Mouse (Mus musculus): ENCODE results near the gene Tppp2. TPM values are rescaled to one million over a fixed set of nuclear protein-coding genes. Genes with fewer than 3 reads are reported as not detected.

Tppp2 gene
- total and polyA plus RNA-seq, 3 experiments, result not detected

- no peak for TF ChIP-seq CHD2 (IDR thresholded peaks at IDR 0.05; ENCODE audit: low read length)
- no peak for TF ChIP-seq ELF1 (IDR thresholded peaks at IDR 0.05; ENCODE audit: low read depth, low read length)
- TF ChIP-seq IRF4 (IDR thresholded peaks at IDR 0.05; ENCODE audit: low read depth, low read length), result no peak
- peak; percentile 7; the same call in 1 of the 2 replicates for TF ChIP-seq BHLHE40 (IDR thresholded peaks at IDR 0.05; ENCODE audit: low read depth, low read length)
Observed at GRCm38 (mm10) chr14:51884031-51884544, 34.1 kb upstream of the Tppp2 start (continued).

- H3K4me2 ChIP-seq (ENCODE audit: insufficient read depth, low read depth, poor library complexity, severe bottlenecking), result peak within 1 kb of the TSS; percentile 94
- H3K9me3 ChIP-seq (replicated peaks; ENCODE audit: low read length), result no peaks in the 10 kb centered on the region
- peaks cover 13% of the 10 kb centered on the region for H3K79me2 ChIP-seq (replicated peaks; ENCODE audit: control insufficient read depth, extremely low read depth, insufficient read depth, poor library complexity, severe bottlenecking)
- H3K36me3 ChIP-seq (replicated peaks in 1 of 2; ENCODE audit: control insufficient read depth in 1 of 2, insufficient read depth in 1 of 2, low read length in 1 of 2), result peaks cover 24 to 36% of the 10 kb centered on the region in 2 experiments
- in situ Hi-C loops (cut with MboI; ENCODE audit: low pct_ligation_motif_present, low pct_unique_long_range_greater_than_20kb, low sequenced_read_pairs), result no loop called here
- peak within 1 kb of the TSS; percentile 27; the same call in 1 of the 2 replicates for H3K27ac ChIP-seq (ENCODE audit: insufficient read depth, low read depth)
- TF ChIP-seq JUND (conservative IDR thresholded peaks at IDR 0.05; ENCODE audit: low read depth, low read length) (no peak), SIN3A (IDR thresholded peaks at IDR 0.05; ENCODE audit: low read length) (peak; percentile 79), ZNF384 (IDR thresholded peaks at IDR 0.05; ENCODE audit: low read depth, low read length) (no peak), ETS1 (conservative IDR thresholded peaks at IDR 0.05; ENCODE audit: low read depth, low read length) (no peak), E2F4 (IDR thresholded peaks at IDR 0.05; ENCODE audit: insufficient replicate concordance, low read depth, low read length) (no peak), MEF2A (IDR thresholded peaks at IDR 0.05; ENCODE audit: borderline replicate concordance, low read depth, low read length) (peak; percentile 40; the same call in 1 of the 2 replicates), MXI1 (IDR thresholded peaks at IDR 0.05; ENCODE audit: low read depth, low read length) (peak; percentile 76; the same call in 1 of the 2 replicates), POLR2AphosphoS2 (IDR thresholded peaks at IDR 0.05; ENCODE audit: low read depth, low read length) (0 out of 2 replicates have a peak, but pooled peaks have one; percentile 41), KAT2A (IDR thresholded peaks at IDR 0.05; ENCODE audit: insufficient replicate concordance, low read length) (peak; percentile 83; the same call in 1 of the 2 replicates), ELF1 (IDR thresholded peaks at IDR 0.05; ENCODE audit: low read depth, low read length) (peak; percentile 89), ZMIZ1 (IDR thresholded peaks at IDR 0.05; ENCODE audit: low read depth, low read length) (peak; percentile 79; the same call in 1 of the 2 replicates), POLR2A (IDR thresholded peaks at IDR 0.05; ENCODE audit: low read depth, low read length) (peak; percentile 89), TBP (conservative IDR thresholded peaks at IDR 0.05; ENCODE audit: low read depth, low read length) (peak; percentile 82), PAX5 (IDR thresholded peaks at IDR 0.05; ENCODE audit: low read length) (no peak), TCF12 (IDR thresholded peaks at IDR 0.05; ENCODE audit: low read depth, low read length) (peak; percentile 64; the same call in 1 of the 2 replicates), ZKSCAN1 (IDR thresholded peaks at IDR 0.05; ENCODE audit: borderline replicate concordance, low read depth, low read length) (no peak), NELFE (IDR thresholded peaks at IDR 0.05; ENCODE audit: low read depth, low read length) (peak; percentile 82), MYC (IDR thresholded peaks at IDR 0.05; ENCODE audit: low read depth, low read length) (no peak), HCFC1 (IDR thresholded peaks at IDR 0.05; ENCODE audit: low read depth, low read length) (peak; percentile 92), IRF4 (IDR thresholded peaks at IDR 0.05; ENCODE audit: low read depth, low read length) (peak; percentile 25; the same call in 1 of the 2 replicates), MAZ (IDR thresholded peaks at IDR 0.05; ENCODE audit: low read depth, low read length) (peak; percentile 84), CHD2 (IDR thresholded peaks at IDR 0.05; ENCODE audit: low read length) (peak; percentile 83), JUN (IDR thresholded peaks at IDR 0.05; ENCODE audit: insufficient read depth, low read depth, low read length) (no peak), MAX (IDR thresholded peaks at IDR 0.05; ENCODE audit: low read length) (peak; percentile 55; the same call in 1 of the 2 replicates)
- peaks cover 0 to 16% of the 10 kb centered on the region in 2 experiments; a peak in 2 of 4 replicates for H3K4me1 ChIP-seq (ENCODE audit: control insufficient read depth in 1 of 2, insufficient read depth in 2 of 2)
- H3K9ac ChIP-seq (ENCODE audit: insufficient read depth, low read depth), result peak within 1 kb of the TSS; percentile 67
- H3K27me3 ChIP-seq (replicated peaks), result no peaks in the 10 kb centered on the region
- dilution Hi-C loops (cut with MboI; ENCODE audit: extremely low pct_ligation_motif_present, extremely low pct_unique_long_range_greater_than_20kb, low sequenced_read_pairs), result no loop called here
- DNase-seq (ENCODE audit: extremely low read depth), result peak; percentile 98
- peak within 1 kb of the TSS; percentile 71 to 98 (median 90) for H3K4me3 ChIP-seq (replicated peaks in 1 of 3; ENCODE audit: low read depth in 2 of 3, low read length in 2 of 3, poor library complexity in 1 of 3)
Observed at GRCm38 (mm10) chr14:51884598-51885331, 33.5 kb upstream of the Tppp2 start, which contains the start of gene Mettl17. Mettl17 (plus strand) TSS chr14:51884842.
